Mouse (Mus musculus) layer of hippocampus, adult 2 months (tissue): ENCODE results near the gene Pacs1. TPM values are rescaled to one million over a fixed set of nuclear protein-coding genes. Genes with fewer than 3 reads are reported as not detected.
"Not testable (repeated sequence)": the region's sequence is repeated elsewhere in the genome, so short reads cannot be mapped to it uniquely, and the experiment has no call there.

Experiments used
- DNase-seq, 2 experiments: peaks; one replicate each; pipeline ENCODE4 v3.0.0; 2022; ENCODE audit warnings: low spot score in 2 of 2
- H3K27ac ChIP-seq: fragments of 200-600 bp; 2 replicates; pipeline ENCODE4 v1.8.1; 2022
- H3K4me3 ChIP-seq: fragments of 200-600 bp; 2 replicates; pipeline ENCODE4 v1.8.1; 2022; ENCODE audit warnings: mild to moderate bottlenecking
- CTCF ChIP-seq: fragments of 200-600 bp; conservative IDR thresholded peaks from 2 replicates; pipeline ENCODE4 v1.8.1; 2022; ENCODE audit warnings: antibody characterized with exemption, mild to moderate bottlenecking, moderate library complexity
- total RNA-seq, 2 experiments: library from RNA; stranded (reverse); gene quantifications; 2 replicates each; pipeline ENCODE4 v1.2.3; 2021

The Pacs1 gene
- total RNA-seq, 2 experiments from 2014 or later = 56.4 to 57.4 TPM

GRCm38 (mm10) chr19:5170430-5170829 lies 102.5 kb downstream of the Pacs1 start:
- DNase-seq = no peak
- no peak overlapping the region for H3K27ac ChIP-seq
- no peak for TF ChIP-seq CTCF
- H3K4me3 ChIP-seq = no peak overlapping the region

GRCm38 (mm10) chr19:5167477-5167876 lies 105.4 kb downstream of the Pacs1 start:
- H3K4me3 ChIP-seq = no peak overlapping the region
- no peak for TF ChIP-seq CTCF
- no peak overlapping the region for H3K27ac ChIP-seq
- no peak for DNase-seq

GRCm38 (mm10) chr19:5164380-5164779 lies 108.5 kb downstream of the Pacs1 start:
- Histone ChIP-seq H3K27ac (no peak overlapping the region), H3K4me3 (no peak overlapping the region)
- TF ChIP-seq CTCF = peak; percentile 74
- no peak for DNase-seq

GRCm38 (mm10) chr19:5161913-5162312 lies 111.0 kb downstream of the Pacs1 start:
- TF ChIP-seq CTCF = no peak
- Histone ChIP-seq H3K27ac (no peak overlapping the region), H3K4me3 (no peak overlapping the region)
- DNase-seq = no peak

- no peak overlapping the region for H3K4me3 ChIP-seq
- no peak for DNase-seq
- H3K27ac ChIP-seq = peak overlapping the region; percentile 86
- no peak for TF ChIP-seq CTCF
Observed at GRCm38 (mm10) chr19:5152261-5152660, 120.7 kb downstream of the Pacs1 start.

GRCm38 (mm10) chr19:5151741-5152140 lies 121.2 kb downstream of the Pacs1 start:
- TF ChIP-seq CTCF = no peak
- Histone ChIP-seq H3K4me3 (no peak overlapping the region), H3K27ac (peak overlapping the region; percentile 86)
- DNase-seq = no peak

GRCm38 (mm10) chr19:5151331-5151730 lies 121.6 kb downstream of the Pacs1 start:
- Histone ChIP-seq H3K4me3 (no peak overlapping the region), H3K27ac (peak overlapping the region; percentile 86)
- TF ChIP-seq CTCF = peak; percentile 91
- DNase-seq = peak; percentile 39 to 67

- Histone ChIP-seq H3K4me3 (peak overlapping the region; percentile 17; the same call in 1 of the 2 replicates), H3K27ac (peak overlapping the region; percentile 86)
- TF ChIP-seq CTCF = no peak
- peak; percentile 57 to 81 for DNase-seq
Observed at GRCm38 (mm10) chr19:5150358-5150757, 122.6 kb downstream of the Pacs1 start.

- DNase-seq, H3K27ac ChIP-seq, H3K4me3 ChIP-seq: not testable (repeated sequence)
Observed at GRCm38 (mm10) chr19:5149041-5149440, 123.9 kb downstream of the Pacs1 start.

- DNase-seq = peak; percentile 39 to 69
- H3K4me3 ChIP-seq = no peak overlapping the region
- TF ChIP-seq CTCF = peak; percentile 88
- H3K27ac ChIP-seq = peak overlapping the region; percentile 63
Observed at GRCm38 (mm10) chr19:5139640-5140039, 133.3 kb downstream of the Pacs1 start.

GRCm38 (mm10) chr19:5131237-5131636 lies 141.7 kb downstream of the Pacs1 start:
- Histone ChIP-seq H3K27ac (no peak overlapping the region), H3K4me3 (no peak overlapping the region)
- no peak for DNase-seq
- TF ChIP-seq CTCF = no peak

GRCm38 (mm10) chr19:5129770-5130169 lies 143.1 kb downstream of the Pacs1 start:
- DNase-seq = no peak
- TF ChIP-seq CTCF = peak; percentile 76

GRCm38 (mm10) chr19:5124055-5124614 lies 148.8 kb downstream of the Pacs1 start:
- H3K27ac ChIP-seq = no peak overlapping the region

More at GRCm38 (mm10) chr19:5129770-5130169, 143.1 kb downstream of the Pacs1 start:
- Histone ChIP-seq H3K27ac (no peak overlapping the region), H3K4me3 (no peak overlapping the region)

GRCm38 (mm10) chr19:5123241-5123640 lies 149.7 kb downstream of the Pacs1 start:
- Histone ChIP-seq H3K27ac (no peak overlapping the region), H3K4me3 (no peak overlapping the region)
- no peak for DNase-seq
- TF ChIP-seq CTCF = no peak

More at GRCm38 (mm10) chr19:5124055-5124614, 148.8 kb downstream of the Pacs1 start:
- TF ChIP-seq CTCF = no peak
- DNase-seq = no peak
- H3K4me3 ChIP-seq = no peak overlapping the region
